Mouse (Mus musculus) spleen, adult 2 months (tissue): ENCODE data around the gene Wnk2. TPM values are rescaled to one million over a fixed set of nuclear protein-coding genes. Genes with fewer than 3 reads are reported as not detected.

Experiments used
- DNase-seq, 2 experiments: peaks; one replicate each; pipeline versions ENCODE4 v3.0.0 to v3.0.0-alpha.2; 2012 to 2021; ENCODE audit warnings: low spot score in 2 of 2, low read depth in 1 of 2
- H3K27ac ChIP-seq: fragments of 200-500 bp; 2 replicates; pipeline ENCODE4 v1.5.1; 2012; ENCODE audit warnings: low read length, inconsistent platforms; ENCODE audit not compliant: insufficient read depth
- H3K27me3 ChIP-seq: fragments of 200-500 bp; 2 replicates; pipeline ENCODE4 v1.6.1; 2012; ENCODE audit warnings: mild to moderate bottlenecking, moderate library complexity, low read length, inconsistent platforms; ENCODE audit not compliant: control insufficient read depth, insufficient read depth
- H3K36me3 ChIP-seq: fragments of 200-500 bp; 2 replicates; pipeline ENCODE4 v1.6.1; 2012; ENCODE audit warnings: mild to moderate bottlenecking, low read length, inconsistent platforms; ENCODE audit not compliant: control insufficient read depth, insufficient read depth
- H3K4me1 ChIP-seq: fragments of 200-500 bp; 2 replicates; pipeline ENCODE4 v1.6.1; 2011; ENCODE audit warnings: inconsistent platforms; ENCODE audit not compliant: control insufficient read depth, insufficient read depth, insufficient read length
- H3K4me3 ChIP-seq: fragments of 200-500 bp; 2 replicates; pipeline ENCODE4 v1.5.1; 2011; ENCODE audit warnings: mild to moderate bottlenecking, inconsistent platforms; ENCODE audit not compliant: insufficient read depth, insufficient read length; ENCODE audit errors: extremely low read depth
- CTCF ChIP-seq: fragments of 200-500 bp; IDR thresholded peaks from 2 replicates; pipeline ENCODE4 v1.5.1; 2011; ENCODE audit warnings: mild to moderate bottlenecking, inconsistent platforms; ENCODE audit not compliant: insufficient read depth, insufficient read length, insufficient replicate concordance; ENCODE audit errors: extremely low read depth
- POLR2A ChIP-seq: fragments of 200-500 bp; IDR thresholded peaks from 2 replicates; pipeline ENCODE4 v1.6.1; 2011; ENCODE audit warnings: low read depth, low read length, inconsistent platforms
- WGBS: fragments of 180-500 bp; shearing (Covaris S2); methylation state at CpG from one replicate; pipeline ENCODE4 v1.1.7; 2018; 5-methylcytosine and 5-hydroxymethylcytosine counted together
- polyA plus RNA-seq: library from polyadenylated mRNA; depleted of rRNA; stranded (reverse); fragments of >200 nt; gene quantifications from 2 replicates; pipeline ENCODE4 v1.2.3, GENCODE M21; 2012

Gene Wnk2
- polyA plus RNA-seq, 1 experiment, result 0.62 TPM

- Histone ChIP-seq H3K36me3 (no peaks in the 10 kb centered on the region), H3K4me3 (no peak overlapping the region), H3K27me3 (no peaks in the 10 kb centered on the region), H3K4me1 (no peaks in the 10 kb centered on the region), H3K27ac (no peak overlapping the region)
- no peak for TF ChIP-seq CTCF
- no peak for TF ChIP-seq POLR2A
- 55% methylated on average over 1 of the region's 1 CpGs for WGBS
- DNase-seq, result no peak
These were observed 57.6 kb downstream of the Wnk2 start for GRCm38 (mm10) chr13:49090176-49090575.

- no peak overlapping the region for H3K4me3 ChIP-seq
- no peaks in the 10 kb centered on the region for H3K4me1 ChIP-seq
- WGBS, result 86% methylated on average over 6 of the region's 6 CpGs
- no peaks in the 10 kb centered on the region for H3K27me3 ChIP-seq
- TF ChIP-seq POLR2A (no peak), CTCF (no peak)
- no peak overlapping the region for H3K27ac ChIP-seq
- no peaks in the 10 kb centered on the region for H3K36me3 ChIP-seq
- DNase-seq, result no peak
These were observed 58.9 kb downstream of the Wnk2 start for GRCm38 (mm10) chr13:49088874-49089273.

- Histone ChIP-seq H3K4me3 (no peak overlapping the region), H3K27me3 (no peaks in the 10 kb centered on the region), H3K4me1 (no peaks in the 10 kb centered on the region), H3K36me3 (no peaks in the 10 kb centered on the region), H3K27ac (no peak overlapping the region)
- no peak for TF ChIP-seq CTCF
- WGBS, result 84% methylated on average over 7 of the region's 7 CpGs
- no peak for DNase-seq
These were observed 60.4 kb downstream of the Wnk2 start for GRCm38 (mm10) chr13:49087420-49087819.

GRCm38 (mm10) chr13:49086431-49086830 lies 61.4 kb downstream of the Wnk2 start:
- TF ChIP-seq POLR2A (no peak), CTCF (no peak)
- 85% methylated on average over 4 of the region's 4 CpGs for WGBS
- no peak for DNase-seq
- Histone ChIP-seq H3K4me3 (no peak overlapping the region), H3K4me1 (no peaks in the 10 kb centered on the region), H3K27ac (no peak overlapping the region), H3K36me3 (no peaks in the 10 kb centered on the region), H3K27me3 (no peaks in the 10 kb centered on the region)

GRCm38 (mm10) chr13:49085211-49085610 lies 62.6 kb downstream of the Wnk2 start:
- Histone ChIP-seq H3K4me3 (no peak overlapping the region), H3K4me1 (no peaks in the 10 kb centered on the region), H3K27ac (no peak overlapping the region), H3K36me3 (no peaks in the 10 kb centered on the region), H3K27me3 (no peaks in the 10 kb centered on the region)
- DNase-seq, result no peak
- WGBS, result 93% methylated on average over 9 of the region's 9 CpGs
- TF ChIP-seq POLR2A (no peak), CTCF (no peak)

GRCm38 (mm10) chr13:49084781-49085180 lies 63.0 kb downstream of the Wnk2 start:
- TF ChIP-seq CTCF, result no peak
- no peak for TF ChIP-seq POLR2A
- WGBS, result 89% methylated on average over 4 of the region's 4 CpGs
- no peak overlapping the region for H3K4me3 ChIP-seq

GRCm38 (mm10) chr13:49083941-49084340 lies 63.9 kb downstream of the Wnk2 start:
- Histone ChIP-seq H3K4me1 (no peaks in the 10 kb centered on the region), H3K27ac (no peak overlapping the region), H3K36me3 (no peaks in the 10 kb centered on the region), H3K27me3 (no peaks in the 10 kb centered on the region), H3K4me3 (no peak overlapping the region)
- 90% methylated on average over 9 of the region's 9 CpGs for WGBS
- no peak for DNase-seq
- TF ChIP-seq CTCF (no peak), POLR2A (no peak)

More at GRCm38 (mm10) chr13:49084781-49085180, 63.0 kb downstream of the Wnk2 start:
- H3K4me1 ChIP-seq, result no peaks in the 10 kb centered on the region
- no peak for DNase-seq
- no peaks in the 10 kb centered on the region for H3K27me3 ChIP-seq
- no peak overlapping the region for H3K27ac ChIP-seq
- no peaks in the 10 kb centered on the region for H3K36me3 ChIP-seq
